Mouse (Mus musculus) c-Kit-negative CD71-positive TER-119-positive erythroid progenitor cells, embryonic 14.5 days (primary cell): ENCODE data around the gene Prlhr.

Experiments
- DNase-seq: peaks from one replicate; pipeline ENCODE4 v3.0.0-alpha.2; 2013; ENCODE audit warnings: low read depth, low spot score

The Prlhr gene

GRCm38 (mm10) chr19:60432347-60433129, 35.6 kb downstream of the Prlhr start:
- no peak for DNase-seq

DNA sequence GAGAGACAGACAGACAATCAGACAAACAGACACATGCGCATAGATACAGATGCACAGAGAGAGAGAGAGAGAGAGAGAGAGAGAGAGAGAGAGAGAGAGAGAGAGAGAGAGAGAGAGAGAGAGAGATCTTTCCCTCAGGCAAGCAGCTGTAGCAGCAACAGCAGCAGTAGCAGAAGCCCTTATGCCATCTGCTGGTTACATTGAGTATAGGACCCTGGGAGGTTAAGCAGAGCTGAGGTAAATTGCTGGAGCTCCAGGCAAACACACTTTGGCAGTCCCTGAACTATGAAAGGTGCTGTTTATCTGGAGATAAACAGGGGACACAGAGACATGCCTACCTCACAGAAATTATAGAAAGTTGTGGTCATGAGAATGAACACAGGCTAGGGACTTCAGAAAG, 50.5 kb downstream of the Prlhr start:
- no peak for DNase-seq
